Mouse (Mus musculus) heart, adult 11 months (tissue): Measurements from ENCODE around the gene Tada2a.

Experiments used
- DNase-seq: peaks from one replicate; pipeline ENCODE4 v3.0.0; 2022

The Tada2a gene

DNA sequence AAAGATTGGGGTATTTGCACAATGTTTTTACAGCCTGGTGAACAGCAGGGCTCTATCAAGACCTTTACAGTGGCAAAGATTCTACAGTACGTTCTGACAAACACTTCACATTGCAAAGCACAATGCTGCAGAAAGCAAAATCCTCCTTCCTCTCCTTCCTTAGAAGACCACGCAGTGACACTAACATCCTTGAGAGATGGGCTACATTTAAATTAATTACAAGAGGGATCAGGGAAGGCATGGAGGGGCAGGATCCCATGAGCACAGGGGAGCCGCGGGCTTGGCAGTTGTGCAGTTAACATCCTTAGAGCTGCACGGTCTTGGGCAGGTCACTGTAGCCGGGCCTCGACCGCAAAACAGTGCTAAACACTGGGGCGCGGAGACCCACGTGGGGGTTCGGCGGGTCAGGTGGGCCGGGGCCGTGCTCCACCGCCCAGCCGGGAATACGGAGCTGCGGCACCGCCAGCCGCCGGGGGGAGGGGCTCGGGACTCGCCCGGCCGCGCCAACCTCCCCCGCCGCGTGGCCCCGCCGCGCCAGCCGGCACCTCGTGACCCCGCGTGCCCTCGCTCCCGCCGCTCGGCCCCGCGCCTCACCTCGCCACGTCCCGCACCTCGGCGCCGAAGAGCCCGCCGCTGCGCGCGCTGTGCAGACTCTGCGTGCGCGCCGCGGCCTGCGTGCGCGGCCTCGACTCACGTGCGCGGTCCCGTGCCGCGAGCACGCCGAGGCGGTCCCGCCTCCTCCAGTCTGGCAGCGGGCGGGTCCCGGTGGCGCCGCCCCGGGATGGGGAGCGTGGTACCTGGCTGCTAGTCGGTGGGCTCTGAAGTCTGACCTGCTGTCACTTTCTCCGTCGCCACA is at the start of gene Tada2a, which contains the start of gene Acaca:
Gene Tada2a, minus strand, starts transcription at position 658 of the 856 bp plus-strand sequence.
Gene Acaca, plus strand, starts transcription at position 730 of the 856 bp plus-strand sequence.
- peak; percentile 97 for DNase-seq

GRCm38 (mm10) chr11:84178571-84178970 is 49.2 kb upstream of the Tada2a start:
- no peak for DNase-seq

GRCm38 (mm10) chr11:84172539-84173435 is 43.4 kb upstream of the Tada2a start:
- no peak for DNase-seq

- DNase-seq = peak; percentile 90
Observed at GRCm38 (mm10) chr11:84168701-84169288, 39.4 kb upstream of the Tada2a start.

DNA sequence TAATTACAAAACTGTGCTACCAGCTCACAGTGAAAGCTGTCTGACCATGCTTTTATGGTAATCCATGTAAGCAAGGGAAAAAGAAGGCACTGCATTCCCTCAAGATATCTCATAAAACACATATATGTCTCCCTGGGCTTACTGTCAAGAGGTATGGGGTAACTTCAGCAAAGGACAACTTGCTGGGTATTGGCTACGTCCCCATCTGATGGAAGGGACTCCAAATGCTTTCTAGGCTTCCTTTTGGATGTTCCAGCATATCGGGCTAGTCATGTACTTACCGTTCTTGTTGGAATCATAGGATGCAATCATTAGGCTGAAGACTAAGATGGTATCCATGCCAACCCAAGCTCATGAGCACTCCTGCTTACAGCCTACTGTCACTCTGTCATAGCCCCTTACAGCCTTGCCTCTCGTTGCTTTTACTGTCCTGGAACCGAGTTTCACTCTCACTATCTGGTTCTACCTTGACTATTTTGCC is 37.7 kb upstream of the Tada2a start, which contains the start of gene Gm11437:
Gene Gm11437, minus strand, starts transcription at position 431 of the 481 bp plus-strand sequence.
- no peak for DNase-seq

- peak; percentile 74 for DNase-seq
Observed at GRCm38 (mm10) chr11:84164561-84164960, 35.2 kb upstream of the Tada2a start.

GRCm38 (mm10) chr11:84164123-84164522 is 34.7 kb upstream of the Tada2a start:
- DNase-seq = no peak

GRCm38 (mm10) chr11:84156535-84157262 is 27.3 kb upstream of the Tada2a start:
- no peak for DNase-seq

DNA sequence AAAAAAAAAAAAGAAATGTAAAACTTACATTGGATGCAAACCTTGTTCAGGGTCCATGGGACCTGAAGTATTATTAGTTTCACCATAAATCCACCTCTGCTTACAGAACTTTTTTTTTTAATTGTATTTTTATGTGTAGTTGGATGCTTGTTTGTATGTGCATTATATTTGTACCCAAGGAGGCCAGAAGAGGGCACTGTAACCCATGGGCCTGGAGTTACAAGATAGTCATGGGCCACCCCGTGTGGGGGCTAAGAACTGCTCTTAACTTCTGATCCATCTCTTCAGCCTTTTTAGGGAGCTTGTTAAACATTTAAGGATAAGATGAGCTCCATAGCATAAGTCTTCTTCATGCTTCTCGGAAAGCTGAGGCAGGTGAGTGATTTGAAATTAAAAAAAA is 21.5 kb upstream of the Tada2a start:
- no peak for DNase-seq

DNA sequence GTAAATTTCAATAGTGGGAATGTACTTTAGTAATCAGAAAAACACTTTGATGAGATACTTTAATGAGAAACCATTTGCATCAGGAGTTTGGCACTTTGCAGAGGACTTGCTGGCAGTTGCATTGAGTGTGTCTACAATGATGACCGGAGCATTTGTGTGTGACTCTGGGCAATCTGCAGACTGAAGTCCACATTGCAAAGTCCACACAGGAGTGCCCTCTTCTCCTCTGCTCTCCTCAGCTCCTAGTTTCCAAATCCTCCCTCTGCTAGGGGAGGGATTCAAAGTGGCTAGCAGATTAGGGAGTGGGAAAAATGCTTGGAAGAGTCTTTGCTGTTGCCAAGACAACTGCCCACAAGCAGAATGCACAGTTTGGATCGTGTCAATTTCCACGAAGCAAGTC is 16.7 kb upstream of the Tada2a start:
- DNase-seq = no peak

- no peak for DNase-seq
Observed at GRCm38 (mm10) chr11:84145201-84145798, 15.9 kb upstream of the Tada2a start.

GRCm38 (mm10) chr11:84141752-84142151 is 12.4 kb upstream of the Tada2a start:
- no peak for DNase-seq

DNA sequence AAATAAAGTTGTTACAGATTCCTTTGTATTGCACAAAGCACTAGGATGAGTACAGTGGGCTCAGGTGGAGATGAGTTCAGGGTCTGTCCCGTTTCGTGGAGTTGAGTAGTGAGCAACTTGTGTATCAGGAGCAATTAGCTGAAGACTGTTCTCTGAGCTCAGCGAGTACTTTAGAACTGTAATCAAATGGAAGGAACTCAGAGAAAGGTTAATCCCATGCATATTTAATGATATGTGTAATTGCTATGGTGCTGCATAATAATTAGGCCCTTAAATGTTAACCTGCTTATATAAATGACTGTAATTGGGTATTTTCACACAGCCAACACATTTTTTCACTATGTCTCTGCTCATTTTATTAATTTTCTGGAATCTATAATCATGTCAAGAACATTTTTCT is 7.1 kb upstream of the Tada2a start:
- no peak for DNase-seq

- DNase-seq = no peak
Observed at GRCm38 (mm10) chr11:84134331-84134860, 5.0 kb upstream of the Tada2a start.

GRCm38 (mm10) chr11:84129799-84130185 is 392 bp upstream of the Tada2a start:
- peak; percentile 87 for DNase-seq

DNA sequence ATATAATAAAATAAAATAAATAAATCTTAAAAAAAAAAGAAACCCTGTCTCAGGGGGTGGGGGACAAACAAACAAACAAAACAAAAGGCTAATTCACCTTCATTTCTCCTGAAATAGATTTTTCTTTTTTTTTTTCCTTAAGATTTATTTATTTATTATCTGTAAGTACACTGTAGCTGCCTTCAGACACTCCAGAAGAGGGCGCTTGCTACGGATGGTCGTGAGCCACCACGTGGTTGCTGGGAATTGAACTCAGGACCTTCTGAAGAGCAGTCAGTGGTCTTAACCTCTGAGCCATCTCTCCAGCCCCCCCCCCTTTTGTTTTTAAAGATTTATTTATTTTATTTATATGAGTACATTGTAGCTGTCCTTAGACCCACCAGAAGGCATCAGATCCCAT is 1.4 kb downstream of the Tada2a start:
- DNase-seq = no peak

DNA sequence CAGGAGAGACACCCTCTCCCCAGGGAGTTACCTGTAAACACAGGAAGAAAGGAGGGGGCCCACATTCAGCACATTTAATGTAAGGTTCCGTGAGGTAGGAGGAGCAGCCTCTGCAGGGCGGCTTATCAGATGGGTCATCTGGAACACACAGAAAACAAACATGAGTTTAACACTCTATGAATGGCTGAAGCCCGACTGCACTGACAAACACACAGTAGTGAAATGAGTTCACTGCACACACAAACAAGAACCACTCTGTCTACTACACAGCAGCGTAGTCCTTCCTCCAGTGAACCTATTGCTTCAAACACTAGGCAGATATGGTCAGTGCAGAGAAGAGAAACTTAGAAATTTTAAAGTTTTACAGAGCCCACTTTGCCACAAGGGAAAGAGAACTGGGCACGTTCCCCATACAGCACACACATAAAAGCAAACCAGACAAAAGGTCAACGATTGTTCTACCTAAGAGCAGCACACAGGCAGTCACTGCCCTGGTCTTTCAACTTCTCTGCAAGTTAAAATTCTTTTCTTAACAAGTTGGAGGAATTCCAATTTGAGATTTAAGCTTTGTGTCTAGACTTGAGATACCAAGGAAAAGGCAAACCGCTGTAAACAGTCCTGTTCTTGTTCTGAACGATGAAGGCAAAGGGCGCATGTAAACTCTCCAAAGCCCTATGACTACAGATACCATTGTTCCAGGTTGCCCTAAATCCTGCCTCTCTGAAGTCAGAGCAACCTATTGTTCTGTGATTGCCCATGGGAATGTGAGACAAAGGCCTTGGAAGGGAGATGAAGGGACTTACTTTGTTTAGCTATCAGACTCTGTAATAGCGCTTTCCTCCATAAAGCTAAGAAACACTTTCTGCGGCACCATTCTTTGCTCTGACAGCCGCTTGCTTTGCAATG is 8.1 kb downstream of the Tada2a start:
- DNase-seq = no peak

DNA sequence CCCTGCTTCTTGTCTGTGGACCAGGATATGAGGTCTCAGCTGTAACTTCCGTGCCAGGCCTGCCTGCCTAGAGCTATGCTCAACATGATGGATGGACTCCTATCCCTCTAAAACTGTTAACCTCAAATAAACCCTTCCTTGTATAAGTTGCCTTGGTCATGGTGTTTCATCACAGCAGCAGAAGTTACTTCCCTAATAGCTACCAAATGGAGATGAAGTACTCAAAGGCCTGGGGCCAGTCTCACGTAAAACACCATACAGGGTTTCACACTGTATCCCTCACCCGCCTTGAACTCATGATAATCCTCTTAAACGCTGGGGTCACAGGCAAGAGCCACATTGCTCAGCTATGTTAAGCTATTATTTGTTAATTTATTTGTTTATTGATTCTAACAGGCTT is 12.0 kb downstream of the Tada2a start:
- peak; percentile 70 for DNase-seq

DNA sequence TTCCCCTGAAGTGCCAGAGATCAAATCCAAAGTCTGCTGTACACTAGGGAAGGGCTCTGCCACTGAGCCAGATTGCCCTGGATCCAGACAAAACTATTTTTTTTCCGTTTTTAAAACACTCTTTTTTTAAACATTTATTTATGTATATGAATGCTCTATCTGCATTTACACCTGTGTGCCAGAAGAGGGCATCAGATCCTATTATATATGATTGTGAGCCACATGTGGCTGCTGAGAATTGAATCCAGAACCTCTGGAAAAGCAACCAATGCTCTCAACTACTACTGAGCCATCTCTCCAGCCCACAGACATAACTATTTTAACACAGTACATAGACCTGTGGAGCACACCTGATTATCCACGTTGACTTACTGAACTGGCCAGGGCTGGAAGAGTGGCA is 13.2 kb downstream of the Tada2a start:
- DNase-seq = peak; percentile 37

- peak; percentile 95 for DNase-seq
Observed at GRCm38 (mm10) chr11:84115646-84116045, 13.8 kb downstream of the Tada2a start.
